Mouse (Mus musculus): ENCODE measurements around the gene Tesk1. TPM values are rescaled to one million over a fixed set of nuclear protein-coding genes. Genes with fewer than 3 reads are reported as not detected.

Gene Tesk1
- total and polyA plus RNA-seq, 3 experiments = 1.9 to 6.0 (median 4.5) TPM

DNA sequence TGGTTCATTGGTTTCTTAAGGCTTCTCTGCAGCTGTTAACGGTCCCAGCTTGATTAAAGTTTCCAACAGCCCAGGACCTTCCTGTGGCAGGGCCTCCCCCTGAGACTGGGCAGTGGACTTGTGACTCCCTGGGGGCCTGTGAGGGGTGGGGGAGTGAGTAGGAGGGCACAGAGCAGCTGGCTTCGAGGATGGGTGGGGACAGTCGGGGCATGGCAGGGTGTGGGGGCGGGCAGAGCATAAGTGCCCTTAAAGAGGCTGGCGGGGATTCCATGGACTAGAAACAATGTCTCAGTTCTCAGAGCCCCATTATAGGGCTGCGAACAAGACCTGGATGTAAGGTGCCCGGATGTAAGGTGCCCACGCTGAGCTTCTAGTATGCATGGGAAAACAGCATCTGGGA lies 15.4 kb downstream of the Tesk1 start:
- dilution Hi-C loops (cut with MboI; ENCODE audit: extremely low pct_ligation_motif_present, extremely low pct_unique_long_range_greater_than_20kb, low sequenced_read_pairs) (no loop called here), in situ Hi-C loops (cut with MboI; ENCODE audit: low pct_ligation_motif_present, low pct_unique_long_range_greater_than_20kb, low sequenced_read_pairs) (no loop called here)
- DNase-seq (ENCODE audit: extremely low read depth) = peak; percentile 64
- Histone ChIP-seq H3K27me3 (replicated peaks) (peaks cover 3% of the 10 kb centered on the region), H3K9me3 (replicated peaks; ENCODE audit: low read length) (peaks cover 4% of the 10 kb centered on the region), H3K4me3 (replicated peaks in 1 of 3; ENCODE audit: low read depth in 2 of 3, low read length in 2 of 3, poor library complexity in 1 of 3) (no peak overlapping the region), H3K4me1 (ENCODE audit: control insufficient read depth in 1 of 2, insufficient read depth in 2 of 2) (peaks cover 21 to 55% of the 10 kb centered on the region in 2 experiments), H3K36me3 (replicated peaks in 1 of 2; ENCODE audit: control insufficient read depth in 1 of 2, insufficient read depth in 1 of 2, low read length in 1 of 2) (peaks cover 0 to 7% of the 10 kb centered on the region in 2 experiments), H3K27ac (ENCODE audit: insufficient read depth, low read depth) (no peak overlapping the region), H3K9ac (ENCODE audit: insufficient read depth, low read depth) (no peak overlapping the region), H3K79me2 (replicated peaks; ENCODE audit: control insufficient read depth, extremely low read depth, insufficient read depth, poor library complexity, severe bottlenecking) (no peaks in the 10 kb centered on the region), H3K4me2 (ENCODE audit: insufficient read depth, low read depth, poor library complexity, severe bottlenecking) (peak overlapping the region; percentile 41)
- TF ChIP-seq CTCF (conservative IDR thresholded peaks at IDR 0.05 in 1 of 2, IDR thresholded peaks at IDR 0.05 in 1 of 2; ENCODE audit: low read depth in 2 of 2, low read length in 2 of 2) (no peak), NRF1 (IDR thresholded peaks at IDR 0.05; ENCODE audit: low read depth, low read length) (no peak), TBP (conservative IDR thresholded peaks at IDR 0.05; ENCODE audit: low read depth, low read length) (no peak), RCOR1 (conservative IDR thresholded peaks at IDR 0.05; ENCODE audit: low read depth, low read length) (no peak), TCF12 (IDR thresholded peaks at IDR 0.05; ENCODE audit: low read depth, low read length) (peak; percentile 76), UBTF (IDR thresholded peaks at IDR 0.05; ENCODE audit: low read depth, low read length) (0 out of 2 replicates have a peak, but pooled peaks have one; percentile 34), POLR2AphosphoS2 (IDR thresholded peaks at IDR 0.05; ENCODE audit: low read depth, low read length) (no peak), EP300 (IDR thresholded peaks at IDR 0.05; ENCODE audit: low read length) (peak; percentile 57), ETS1 (conservative IDR thresholded peaks at IDR 0.05; ENCODE audit: low read depth, low read length) (peak; percentile 64), IRF4 (IDR thresholded peaks at IDR 0.05; ENCODE audit: low read depth, low read length) (peak; percentile 35; the same call in 1 of the 2 replicates), CHD2 (IDR thresholded peaks at IDR 0.05; ENCODE audit: low read length) (0 out of 2 replicates have a peak, but pooled peaks have one; percentile 10), MAZ (IDR thresholded peaks at IDR 0.05; ENCODE audit: low read depth, low read length) (peak; percentile 93), MEF2A (IDR thresholded peaks at IDR 0.05; ENCODE audit: borderline replicate concordance, low read depth, low read length) (peak; percentile 25; the same call in 1 of the 2 replicates)

DNA sequence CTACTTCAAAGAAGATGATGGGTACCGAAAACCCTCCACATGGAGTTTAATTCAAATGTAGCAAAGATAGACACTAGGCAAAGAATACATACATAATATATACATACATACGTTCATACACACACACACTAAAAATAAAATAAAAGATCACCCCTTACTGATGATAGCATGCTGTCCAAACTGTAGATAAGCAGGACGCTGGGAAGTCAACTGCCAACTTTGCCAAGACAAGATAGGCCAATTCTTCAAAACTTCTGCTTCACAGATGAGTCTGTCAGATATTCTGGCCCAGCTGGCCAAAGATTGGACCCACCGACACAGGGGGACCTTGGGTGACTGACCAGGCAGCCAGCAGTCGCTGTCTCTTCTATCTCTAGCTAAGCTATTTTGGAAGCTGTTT lies 21.4 kb downstream of the Tesk1 start:
- in situ Hi-C loops (cut with MboI; ENCODE audit: low pct_ligation_motif_present, low pct_unique_long_range_greater_than_20kb, low sequenced_read_pairs) (no loop called here), dilution Hi-C loops (cut with MboI; ENCODE audit: extremely low pct_ligation_motif_present, extremely low pct_unique_long_range_greater_than_20kb, low sequenced_read_pairs) (no loop called here)
- DNase-seq (ENCODE audit: extremely low read depth) = no peak
- Histone ChIP-seq H3K36me3 (replicated peaks in 1 of 2; ENCODE audit: control insufficient read depth in 1 of 2, insufficient read depth in 1 of 2, low read length in 1 of 2) (no peaks in the 10 kb centered on the region), H3K79me2 (replicated peaks; ENCODE audit: control insufficient read depth, extremely low read depth, insufficient read depth, poor library complexity, severe bottlenecking) (no peaks in the 10 kb centered on the region), H3K4me3 (replicated peaks in 1 of 3; ENCODE audit: low read depth in 2 of 3, low read length in 2 of 3, poor library complexity in 1 of 3) (no peak overlapping the region), H3K4me2 (ENCODE audit: insufficient read depth, low read depth, poor library complexity, severe bottlenecking) (no peak overlapping the region), H3K9ac (ENCODE audit: insufficient read depth, low read depth) (no peak overlapping the region), H3K4me1 (ENCODE audit: control insufficient read depth in 1 of 2, insufficient read depth in 2 of 2) (peaks cover 0 to 15% of the 10 kb centered on the region in 2 experiments; a peak in 2 of 4 replicates), H3K27ac (ENCODE audit: insufficient read depth, low read depth) (no peak overlapping the region), H3K9me3 (replicated peaks; ENCODE audit: low read length) (peaks cover 8% of the 10 kb centered on the region), H3K27me3 (replicated peaks) (peaks cover 3% of the 10 kb centered on the region)
- TF ChIP-seq CTCF (conservative IDR thresholded peaks at IDR 0.05 in 1 of 2, IDR thresholded peaks at IDR 0.05 in 1 of 2; ENCODE audit: low read depth in 2 of 2, low read length in 2 of 2) (no peak), MAX (IDR thresholded peaks at IDR 0.05; ENCODE audit: low read length) (no peak), NRF1 (IDR thresholded peaks at IDR 0.05; ENCODE audit: low read depth, low read length) (no peak), MAZ (IDR thresholded peaks at IDR 0.05; ENCODE audit: low read depth, low read length) (no peak), SIN3A (IDR thresholded peaks at IDR 0.05; ENCODE audit: low read length) (no peak), TCF12 (IDR thresholded peaks at IDR 0.05; ENCODE audit: low read depth, low read length) (no peak), NELFE (IDR thresholded peaks at IDR 0.05; ENCODE audit: low read depth, low read length) (no peak), MYC (IDR thresholded peaks at IDR 0.05; ENCODE audit: low read depth, low read length) (no peak), CHD1 (IDR thresholded peaks at IDR 0.05; ENCODE audit: low read depth, low read length) (no peak), HCFC1 (IDR thresholded peaks at IDR 0.05; ENCODE audit: low read depth, low read length) (no peak)
